Mouse (Mus musculus) ES-E14 (cell line): Measurements from ENCODE around the gene Styx. TPM values are rescaled to one million over a fixed set of nuclear protein-coding genes. Genes with fewer than 3 reads are reported as not detected.

Source experiments
- DNase-seq: peaks from one replicate; pipeline ENCODE4 v3.0.0-alpha.2; 2013; ENCODE audit warnings: low read depth, low spot score
- H3K27ac ChIP-seq: 2 replicates; pipeline ENCODE4 v1.5.1; 2012; ENCODE audit warnings: low read depth, mild to moderate bottlenecking, low read length, moderate library complexity, mixed read lengths; ENCODE audit not compliant: poor library complexity, insufficient read depth, severe bottlenecking
- H3K36me3 ChIP-seq: 2 replicates; pipeline ENCODE4 v1.6.1; 2012; ENCODE audit warnings: mild to moderate bottlenecking, low read length, moderate library complexity, mixed read lengths; ENCODE audit not compliant: control insufficient read depth, poor library complexity, insufficient read depth, severe bottlenecking
- H3K4me1 ChIP-seq, 2 experiments: fragments of 150-350 bp in 1 of 2; sonication (generic) in 1 of 2; 2 replicates each; pipeline ENCODE4 v1.6.1; 2012; ENCODE audit warnings: low read length in 2 of 2, mild to moderate bottlenecking in 1 of 2, mixed read lengths in 1 of 2; ENCODE audit not compliant: control insufficient read depth in 2 of 2, insufficient read depth in 2 of 2, poor library complexity in 1 of 2
- H3K4me3 ChIP-seq, 2 experiments: fragments of 150-350 bp in 1 of 2; sonication (generic) in 1 of 2; 2 replicates each; pipeline ENCODE4 v1.5.1; 2012; ENCODE audit warnings: low read length in 2 of 2, low read depth in 1 of 2, mild to moderate bottlenecking in 1 of 2, mixed read lengths in 1 of 2; ENCODE audit not compliant: insufficient read depth in 1 of 2, poor library complexity in 1 of 2, severe bottlenecking in 1 of 2
- H3K9ac ChIP-seq: 2 replicates; pipeline ENCODE4 v1.6.1; 2012; ENCODE audit warnings: low read depth, mild to moderate bottlenecking, low read length, mixed read lengths; ENCODE audit not compliant: poor library complexity, insufficient read depth, severe bottlenecking
- H3K9me3 ChIP-seq: fragments of 150-350 bp; sonication (generic); 2 replicates; pipeline ENCODE4 v1.6.1; 2012; ENCODE audit warnings: low read depth, mild to moderate bottlenecking, low read length; ENCODE audit not compliant: control insufficient read depth, insufficient read depth
- CHD2 ChIP-seq: IDR thresholded peaks from 2 replicates; pipeline ENCODE4 v1.6.1; 2014; ENCODE audit warnings: mild to moderate bottlenecking, low read depth, low read length, inconsistent platforms
- HCFC1 ChIP-seq: IDR thresholded peaks from 2 replicates; pipeline ENCODE4 v1.6.1; 2012; ENCODE audit warnings: low read length, inconsistent platforms, borderline replicate concordance; ENCODE audit not compliant: insufficient read depth
- MAFK ChIP-seq: IDR thresholded peaks from 2 replicates; pipeline ENCODE4 v1.6.1; 2014; ENCODE audit warnings: mild to moderate bottlenecking, low read depth, low read length, inconsistent platforms; ENCODE audit not compliant: insufficient read depth
- ZC3H11A ChIP-seq: IDR thresholded peaks from 2 replicates; pipeline ENCODE4 v1.6.1; 2012; ENCODE audit warnings: low read depth, mild to moderate bottlenecking, inconsistent platforms, low read length, borderline replicate concordance
- ZNF384 ChIP-seq: IDR thresholded peaks from 2 replicates; pipeline ENCODE4 v1.6.1; 2012; ENCODE audit warnings: low read depth, low read length, inconsistent platforms
- in situ Hi-C, 2 experiments: fragments of 600-800 bp; cut with MboI; formaldehyde crosslinking; loops; one replicate each; pipeline ENCODE4 v1.15.1; 2025; ENCODE audit warnings: low sequenced_read_pairs in 2 of 2, inconsistent platforms in 1 of 2; ENCODE audit not compliant: unreplicated experiment in 2 of 2
- total RNA-seq: library from RNA; depleted of rRNA; stranded (reverse); fragments of 300-350 nt; gene quantifications from 2 replicates; pipeline ENCODE4 v1.2.3, GENCODE M21; 2012

Styx gene
- total RNA-seq, 1 experiment = 19.1 TPM

DNA sequence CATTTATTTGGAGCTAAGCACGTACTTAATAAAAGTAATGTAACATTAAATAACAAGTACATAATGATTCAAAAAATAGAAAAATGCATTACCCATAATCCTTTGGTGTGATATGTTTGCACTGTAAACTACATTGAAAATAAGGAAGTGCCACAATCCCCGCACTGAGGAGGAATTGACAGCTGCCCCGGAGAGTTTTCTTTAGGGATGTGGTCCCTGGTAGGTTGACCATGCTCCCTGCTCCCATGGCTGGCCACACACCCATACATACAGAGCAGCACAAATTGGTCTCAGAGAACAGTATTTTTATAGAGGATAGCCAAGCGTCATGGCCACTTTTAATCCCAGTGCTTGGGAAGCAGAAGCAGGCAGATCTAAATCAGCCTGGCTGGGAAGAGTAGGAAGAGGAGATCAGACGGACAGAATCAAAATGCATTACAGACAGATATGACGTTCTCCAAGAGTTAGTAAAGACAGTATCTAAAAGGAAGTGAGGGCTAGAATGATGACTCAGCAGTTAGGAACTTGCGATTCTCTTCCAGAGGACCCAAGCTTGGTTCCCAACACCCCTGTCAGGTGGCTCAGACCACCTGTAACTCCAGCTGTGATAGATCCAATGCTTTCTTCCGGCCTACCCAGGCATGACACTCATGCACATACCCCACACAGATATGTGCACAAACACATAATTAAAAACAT lies 43.1 kb upstream of the Styx start:
- no peak for TF ChIP-seq HCFC1
- no peak for TF ChIP-seq ZC3H11A
- no peak for TF ChIP-seq CHD2
- peak; percentile 96 for TF ChIP-seq MAFK
- H3K9ac ChIP-seq = no peak overlapping the region
- H3K36me3 ChIP-seq = no peaks in the 10 kb centered on the region; the same call in 1 of the 2 replicates
- H3K9me3 ChIP-seq = no peaks in the 10 kb centered on the region
- H3K27ac ChIP-seq = no peak overlapping the region
- no peaks in the 10 kb centered on the region; a peak in 1 of 4 replicates for H3K4me1 ChIP-seq
- H3K4me3 ChIP-seq = no peak overlapping the region
- in situ Hi-C loops = no loop called here
- DNase-seq = no peak

DNA sequence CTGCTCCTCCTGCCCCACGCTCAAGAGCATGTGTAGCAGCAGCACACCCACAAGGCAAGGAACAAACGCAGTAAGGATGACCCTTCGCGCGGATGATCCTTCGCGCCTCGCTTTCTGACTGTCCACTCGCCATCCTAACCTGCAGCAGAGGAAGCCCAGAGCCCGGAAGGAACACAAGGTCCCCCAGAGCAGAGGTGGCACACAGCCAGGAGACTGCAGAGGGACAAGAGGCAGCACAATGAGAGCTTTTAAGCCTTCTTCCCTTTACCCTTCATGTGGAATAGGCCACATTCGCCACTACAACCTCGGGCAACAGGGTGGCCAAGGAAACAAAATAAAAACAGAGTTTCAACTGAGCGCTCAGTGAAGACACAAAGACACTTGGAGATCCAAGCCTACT lies 41.2 kb upstream of the Styx start:
- TF ChIP-seq HCFC1 (no peak), CHD2 (no peak), MAFK (no peak), ZNF384 (no peak), ZC3H11A (no peak)
- Histone ChIP-seq H3K27ac (no peak overlapping the region), H3K9ac (no peak overlapping the region), H3K36me3 (no peaks in the 10 kb centered on the region), H3K4me3 (no peak overlapping the region), H3K4me1 (no peaks in the 10 kb centered on the region; a peak in 1 of 4 replicates), H3K9me3 (no peaks in the 10 kb centered on the region)
- in situ Hi-C loops = no loop called here
- no peak for DNase-seq

DNA sequence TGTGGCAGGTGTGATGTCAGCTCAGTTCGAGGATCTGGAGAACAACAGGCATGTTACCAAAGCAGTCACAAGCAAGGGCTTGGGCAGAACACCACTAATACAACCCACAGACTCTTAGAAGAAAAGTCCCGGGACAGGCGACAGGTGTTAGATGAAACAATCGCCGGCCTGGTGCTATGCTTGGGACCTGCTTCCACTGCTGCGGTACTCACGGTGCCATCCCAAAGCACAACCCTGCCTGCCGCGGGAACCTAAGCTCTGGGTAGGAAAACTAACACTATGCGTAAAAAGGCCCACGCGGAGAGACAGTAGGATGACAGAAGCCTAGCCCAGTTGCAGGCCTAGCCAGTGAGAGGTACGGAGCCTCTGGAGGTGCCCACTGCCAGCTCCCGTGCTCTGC lies 40.8 kb upstream of the Styx start:
- Histone ChIP-seq H3K4me1 (no peaks in the 10 kb centered on the region; a peak in 1 of 4 replicates), H3K4me3 (no peak overlapping the region), H3K36me3 (no peaks in the 10 kb centered on the region), H3K27ac (no peak overlapping the region), H3K9me3 (no peaks in the 10 kb centered on the region), H3K9ac (no peak overlapping the region)
- in situ Hi-C loops = no loop called here
- TF ChIP-seq MAFK (no peak), CHD2 (no peak), ZC3H11A (no peak), HCFC1 (no peak), ZNF384 (no peak)
- no peak for DNase-seq

DNA sequence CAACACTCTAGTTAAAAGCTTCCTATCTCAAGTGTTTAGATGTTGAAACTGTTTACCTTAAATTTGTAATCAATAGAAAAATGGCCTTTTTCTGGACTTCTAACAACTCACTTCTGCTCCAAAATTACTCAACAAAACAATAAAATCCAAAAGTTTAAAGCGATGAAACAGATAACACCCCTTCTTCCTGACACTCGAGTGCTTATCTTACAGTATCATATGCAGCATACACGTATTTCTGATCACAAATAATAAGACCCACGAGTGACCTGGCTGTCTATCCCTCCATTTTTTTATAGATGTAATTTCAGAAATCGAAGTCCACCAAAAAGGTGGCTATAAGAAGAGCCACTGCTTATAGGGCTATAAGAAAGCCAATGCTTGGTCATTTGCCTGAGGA lies 34.0 kb upstream of the Styx start:
- Histone ChIP-seq H3K27ac (no peak overlapping the region), H3K9me3 (no peaks in the 10 kb centered on the region), H3K4me3 (peak overlapping the region; percentile 18 to 94; a peak in 1 of 4 replicates), H3K36me3 (no peaks in the 10 kb centered on the region), H3K4me1 (peaks cover 2 to 7% of the 10 kb centered on the region in 2 experiments; a peak in 2 of 4 replicates), H3K9ac (no peak overlapping the region)
- no peak for TF ChIP-seq CHD2
- no peak for TF ChIP-seq HCFC1
- no peak for TF ChIP-seq ZC3H11A
- no peak for TF ChIP-seq ZNF384
- no peak for TF ChIP-seq MAFK
- DNase-seq = no peak
- in situ Hi-C loops = no loop called here
